Mouse (Mus musculus): ENCODE results near the gene Bbx. TPM values are rescaled to one million over a fixed set of nuclear protein-coding genes. Genes with fewer than 3 reads are reported as not detected.
A peak's percentile ranks its signal among the peaks of the same experiment; 100 is the strongest.

Bbx gene
- polyA plus RNA-seq, 1 experiment from 2014 or later: 37.5 TPM

GRCm38 (mm10) chr16:50383541-50383940 is 48.6 kb downstream of the Bbx start:
- no peak overlapping the region for H3K4me3 ChIP-seq (ENCODE audit: low read depth, low read length)
- no peak overlapping the region for H3K27ac ChIP-seq (replicated peaks; ENCODE audit: low read depth, low read length)
- DNase-seq (ENCODE audit: low spot score): no peak
- no peaks in the 10 kb centered on the region for H3K27me3 ChIP-seq (ENCODE audit: control insufficient read depth, insufficient read depth, low read length)
- peaks cover 6% of the 10 kb centered on the region; the same call in 1 of the 2 replicates for H3K4me1 ChIP-seq (ENCODE audit: control insufficient read depth, insufficient read depth, low read length)
- no peaks in the 10 kb centered on the region for H3K36me3 ChIP-seq (ENCODE audit: control insufficient read depth, insufficient read depth, low read length)
- H3K9me3 ChIP-seq (ENCODE audit: control insufficient read depth, low read length): no peaks in the 10 kb centered on the region
- no peak overlapping the region for H3K9ac ChIP-seq (ENCODE audit: low read length)
- ATAC-seq (ENCODE audit: insufficient number of reproducible peaks, low FRiP score, low TSS enrichment, low read depth): no peak
- no peak overlapping the region for H3K4me2 ChIP-seq (ENCODE audit: low read depth, severe bottlenecking)
- 88% methylated on average over 8 of the region's 8 CpGs for WGBS

- Histone ChIP-seq H3K4me3 (ENCODE audit: low read depth, low read length) (no peak overlapping the region), H3K9ac (ENCODE audit: low read length) (no peak overlapping the region)
- DNase-seq (ENCODE audit: low spot score): no peak
Measured at GRCm38 (mm10) chr16:50381351-50381746, 50.8 kb downstream of the Bbx start.

DNA sequence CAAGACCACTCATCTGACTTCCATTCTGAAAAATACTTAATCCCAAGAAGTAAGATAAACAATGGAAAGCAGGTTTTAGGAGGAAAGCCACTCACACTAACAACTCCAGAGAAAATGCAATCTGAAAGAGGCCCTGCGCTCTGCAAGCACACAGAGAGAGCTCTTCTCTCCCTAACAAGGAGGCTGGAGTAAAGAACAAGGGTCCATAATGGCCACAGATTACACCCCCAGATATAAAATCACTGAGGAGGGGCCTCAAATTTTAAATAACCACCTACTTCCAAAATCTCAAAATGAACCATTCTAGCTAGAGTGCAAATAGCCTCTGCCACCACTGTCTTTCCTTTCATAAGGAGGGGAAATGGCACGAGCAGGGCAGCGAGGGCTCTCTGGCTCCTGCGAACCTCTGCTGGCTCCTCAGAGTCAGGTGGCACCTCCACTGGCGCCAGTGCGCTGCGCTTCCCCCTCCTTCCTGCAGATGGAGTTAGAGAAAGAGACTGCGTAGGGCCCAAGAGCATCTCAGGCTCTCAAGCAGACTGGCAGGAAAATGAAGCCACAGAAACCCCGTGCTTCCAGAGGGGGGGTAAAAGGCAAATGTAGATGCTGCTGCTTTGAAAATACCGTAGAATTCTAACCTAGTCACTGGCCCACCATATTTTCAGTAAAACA is 51.4 kb downstream of the Bbx start:
- Histone ChIP-seq H3K9me3 (ENCODE audit: control insufficient read depth, low read length) (no peaks in the 10 kb centered on the region), H3K4me2 (ENCODE audit: low read depth, severe bottlenecking) (peak overlapping the region; percentile 1; the same call in 1 of the 2 replicates), H3K27me3 (ENCODE audit: control insufficient read depth, insufficient read depth, low read length) (no peaks in the 10 kb centered on the region), H3K4me1 (ENCODE audit: control insufficient read depth, insufficient read depth, low read length) (peaks cover 6% of the 10 kb centered on the region; the same call in 1 of the 2 replicates), H3K27ac (replicated peaks; ENCODE audit: low read depth, low read length) (no peak overlapping the region), H3K36me3 (ENCODE audit: control insufficient read depth, insufficient read depth, low read length) (no peaks in the 10 kb centered on the region), H3K4me3 (ENCODE audit: low read depth, low read length) (no peak overlapping the region), H3K9ac (ENCODE audit: low read length) (no peak overlapping the region)
- peak; percentile 75 for DNase-seq (ENCODE audit: low spot score)
- WGBS: 38% methylated on average over 10 of the region's 10 CpGs
- ATAC-seq (ENCODE audit: insufficient number of reproducible peaks, low FRiP score, low TSS enrichment, low read depth): no peak

More at GRCm38 (mm10) chr16:50381351-50381746, 50.8 kb downstream of the Bbx start:
- no peaks in the 10 kb centered on the region for H3K9me3 ChIP-seq (ENCODE audit: control insufficient read depth, low read length)
- H3K27ac ChIP-seq (replicated peaks; ENCODE audit: low read depth, low read length): no peak overlapping the region
- H3K36me3 ChIP-seq (ENCODE audit: control insufficient read depth, insufficient read depth, low read length): no peaks in the 10 kb centered on the region
- no peak for ATAC-seq (ENCODE audit: insufficient number of reproducible peaks, low FRiP score, low TSS enrichment, low read depth)
- 35% methylated on average over 7 of the region's 7 CpGs for WGBS
- peak overlapping the region; percentile 1; the same call in 1 of the 2 replicates for H3K4me2 ChIP-seq (ENCODE audit: low read depth, severe bottlenecking)
- no peaks in the 10 kb centered on the region for H3K27me3 ChIP-seq (ENCODE audit: control insufficient read depth, insufficient read depth, low read length)
- peaks cover 6% of the 10 kb centered on the region; the same call in 1 of the 2 replicates for H3K4me1 ChIP-seq (ENCODE audit: control insufficient read depth, insufficient read depth, low read length)

DNA sequence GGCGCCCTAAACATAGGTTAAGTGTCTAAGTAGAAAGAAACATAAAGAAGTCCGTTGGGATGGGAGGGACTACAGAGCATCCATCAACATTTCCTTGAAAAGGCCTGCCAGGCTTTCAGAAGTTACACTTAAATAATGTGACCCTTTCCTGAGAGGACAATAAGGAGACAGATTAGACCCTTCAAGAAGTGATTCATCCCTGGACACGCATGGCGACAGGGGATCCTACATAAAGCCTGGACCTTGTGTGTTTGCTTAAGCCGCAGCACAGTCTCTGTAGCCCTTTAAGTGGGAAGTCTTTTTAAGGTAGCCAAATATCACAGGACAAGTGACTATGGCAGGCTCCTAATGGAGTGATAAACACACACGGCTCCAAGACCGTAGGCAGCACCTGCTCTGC is 52.0 kb downstream of the Bbx start:
- WGBS: 58% methylated on average over 7 of the region's 7 CpGs
- DNase-seq (ENCODE audit: low spot score) (no peak), ATAC-seq (ENCODE audit: insufficient number of reproducible peaks, low FRiP score, low TSS enrichment, low read depth) (no peak)
- H3K36me3 ChIP-seq (ENCODE audit: control insufficient read depth, insufficient read depth, low read length): no peaks in the 10 kb centered on the region
- H3K4me3 ChIP-seq (ENCODE audit: low read depth, low read length): no peak overlapping the region
- no peaks in the 10 kb centered on the region for H3K9me3 ChIP-seq (ENCODE audit: control insufficient read depth, low read length)
- peaks cover 6% of the 10 kb centered on the region; the same call in 1 of the 2 replicates for H3K4me1 ChIP-seq (ENCODE audit: control insufficient read depth, insufficient read depth, low read length)
- no peak overlapping the region for H3K9ac ChIP-seq (ENCODE audit: low read length)
- no peaks in the 10 kb centered on the region for H3K27me3 ChIP-seq (ENCODE audit: control insufficient read depth, insufficient read depth, low read length)
- no peak overlapping the region for H3K27ac ChIP-seq (replicated peaks; ENCODE audit: low read depth, low read length)
- H3K4me2 ChIP-seq (ENCODE audit: low read depth, severe bottlenecking): no peak overlapping the region

GRCm38 (mm10) chr16:50374611-50375010 is 57.6 kb downstream of the Bbx start:
- Histone ChIP-seq H3K27me3 (ENCODE audit: control insufficient read depth, insufficient read depth, low read length) (no peaks in the 10 kb centered on the region), H3K4me2 (ENCODE audit: low read depth, severe bottlenecking) (no peak overlapping the region), H3K4me3 (ENCODE audit: low read depth, low read length) (no peak overlapping the region), H3K9ac (ENCODE audit: low read length) (no peak overlapping the region), H3K27ac (replicated peaks; ENCODE audit: low read depth, low read length) (no peak overlapping the region), H3K9me3 (ENCODE audit: control insufficient read depth, low read length) (no peaks in the 10 kb centered on the region), H3K36me3 (ENCODE audit: control insufficient read depth, insufficient read depth, low read length) (no peaks in the 10 kb centered on the region), H3K4me1 (ENCODE audit: control insufficient read depth, insufficient read depth, low read length) (no peaks in the 10 kb centered on the region)
- DNase-seq (ENCODE audit: low spot score) (peak; percentile 44), ATAC-seq (ENCODE audit: insufficient number of reproducible peaks, low FRiP score, low TSS enrichment, low read depth) (no peak)
- 90% methylated on average over 3 of the region's 3 CpGs for WGBS

GRCm38 (mm10) chr16:50373685-50374084 is 58.5 kb downstream of the Bbx start:
- H3K4me3 ChIP-seq (ENCODE audit: low read depth, low read length): no peak overlapping the region
- no peak for ATAC-seq (ENCODE audit: insufficient number of reproducible peaks, low FRiP score, low TSS enrichment, low read depth)
- H3K27ac ChIP-seq (replicated peaks; ENCODE audit: low read depth, low read length): no peak overlapping the region
- no peaks in the 10 kb centered on the region for H3K9me3 ChIP-seq (ENCODE audit: control insufficient read depth, low read length)
- no peak overlapping the region for H3K9ac ChIP-seq (ENCODE audit: low read length)
- DNase-seq (ENCODE audit: low spot score): no peak
- no peaks in the 10 kb centered on the region for H3K36me3 ChIP-seq (ENCODE audit: control insufficient read depth, insufficient read depth, low read length)
- no peak overlapping the region for H3K4me2 ChIP-seq (ENCODE audit: low read depth, severe bottlenecking)
- no peaks in the 10 kb centered on the region for H3K4me1 ChIP-seq (ENCODE audit: control insufficient read depth, insufficient read depth, low read length)
- H3K27me3 ChIP-seq (ENCODE audit: control insufficient read depth, insufficient read depth, low read length): no peaks in the 10 kb centered on the region
- WGBS: 47% methylated on average over 5 of the region's 5 CpGs

DNA sequence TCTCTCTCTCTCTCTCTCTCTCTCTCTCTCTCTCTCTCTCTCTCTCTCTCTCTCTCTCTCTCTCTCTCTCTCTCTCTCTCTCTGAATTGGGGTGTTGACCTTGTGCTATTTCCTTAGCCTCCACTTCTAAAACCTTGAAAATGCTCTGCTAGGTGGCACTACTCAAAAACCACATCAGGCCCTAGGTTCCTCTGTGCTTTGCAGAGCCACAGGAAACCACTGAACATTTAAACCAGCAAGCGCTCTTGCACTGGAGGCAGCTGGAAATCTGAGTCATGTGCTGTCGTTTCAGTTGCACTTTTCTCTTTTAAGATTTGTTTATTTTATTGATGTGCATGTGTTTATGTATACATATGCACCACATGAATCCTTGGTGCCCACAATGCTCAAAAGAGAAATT is 59.6 kb downstream of the Bbx start:
- ATAC-seq (ENCODE audit: insufficient number of reproducible peaks, low FRiP score, low TSS enrichment, low read depth): no peak
- H3K9ac ChIP-seq (ENCODE audit: low read length): no peak overlapping the region
- no peaks in the 10 kb centered on the region for H3K27me3 ChIP-seq (ENCODE audit: control insufficient read depth, insufficient read depth, low read length)
- H3K4me3 ChIP-seq (ENCODE audit: low read depth, low read length): no peak overlapping the region
- H3K4me2 ChIP-seq (ENCODE audit: low read depth, severe bottlenecking): no peak overlapping the region
- DNase-seq (ENCODE audit: low spot score): no peak
- no peak overlapping the region for H3K27ac ChIP-seq (replicated peaks; ENCODE audit: low read depth, low read length)
- no peaks in the 10 kb centered on the region for H3K9me3 ChIP-seq (ENCODE audit: control insufficient read depth, low read length)
- H3K4me1 ChIP-seq (ENCODE audit: control insufficient read depth, insufficient read depth, low read length): no peaks in the 10 kb centered on the region
- 67% methylated on average over 2 of the region's 2 CpGs for WGBS
- no peaks in the 10 kb centered on the region for H3K36me3 ChIP-seq (ENCODE audit: control insufficient read depth, insufficient read depth, low read length)

DNA sequence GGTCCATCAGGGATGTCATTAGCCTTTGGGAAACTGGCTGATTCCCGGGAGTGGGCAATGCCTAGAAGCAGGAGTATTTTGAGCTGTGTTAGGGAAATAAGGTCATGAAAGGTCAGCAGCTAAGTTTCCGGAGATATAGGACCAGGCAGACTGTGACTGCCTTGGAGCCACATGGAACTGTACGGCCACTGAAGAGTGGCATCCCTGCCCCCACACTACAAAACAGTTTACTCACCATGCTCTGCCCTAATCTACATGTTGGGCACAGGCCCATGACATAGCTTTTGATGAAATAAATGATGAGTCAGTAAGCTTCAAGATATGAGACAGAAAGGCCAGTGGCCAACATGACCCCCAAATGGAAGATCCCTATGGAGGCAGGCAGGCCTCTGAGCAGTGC is 60.7 kb downstream of the Bbx start:
- no peaks in the 10 kb centered on the region for H3K36me3 ChIP-seq (ENCODE audit: control insufficient read depth, insufficient read depth, low read length)
- no peak for DNase-seq (ENCODE audit: low spot score)
- H3K9ac ChIP-seq (ENCODE audit: low read length): no peak overlapping the region
- no peak overlapping the region for H3K4me3 ChIP-seq (ENCODE audit: low read depth, low read length)
- no peaks in the 10 kb centered on the region for H3K9me3 ChIP-seq (ENCODE audit: control insufficient read depth, low read length)
- H3K27me3 ChIP-seq (ENCODE audit: control insufficient read depth, insufficient read depth, low read length): no peaks in the 10 kb centered on the region
- no peak overlapping the region for H3K27ac ChIP-seq (replicated peaks; ENCODE audit: low read depth, low read length)
- 24% methylated on average over 3 of the region's 3 CpGs for WGBS
- ATAC-seq (ENCODE audit: insufficient number of reproducible peaks, low FRiP score, low TSS enrichment, low read depth): no peak
- no peak overlapping the region for H3K4me2 ChIP-seq (ENCODE audit: low read depth, severe bottlenecking)
- H3K4me1 ChIP-seq (ENCODE audit: control insufficient read depth, insufficient read depth, low read length): no peaks in the 10 kb centered on the region

GRCm38 (mm10) chr16:50370423-50370822 is 61.8 kb downstream of the Bbx start:
- H3K4me2 ChIP-seq (ENCODE audit: low read depth, severe bottlenecking): no peak overlapping the region
- H3K9me3 ChIP-seq (ENCODE audit: control insufficient read depth, low read length): no peaks in the 10 kb centered on the region
- DNase-seq (ENCODE audit: low spot score): no peak
- H3K4me3 ChIP-seq (ENCODE audit: low read depth, low read length): no peak overlapping the region
- no peaks in the 10 kb centered on the region for H3K36me3 ChIP-seq (ENCODE audit: control insufficient read depth, insufficient read depth, low read length)
- no peaks in the 10 kb centered on the region for H3K4me1 ChIP-seq (ENCODE audit: control insufficient read depth, insufficient read depth, low read length)
- H3K9ac ChIP-seq (ENCODE audit: low read length): no peak overlapping the region
- no peak for ATAC-seq (ENCODE audit: insufficient number of reproducible peaks, low FRiP score, low TSS enrichment, low read depth)
- 94% methylated on average over 2 of the region's 2 CpGs for WGBS
- H3K27me3 ChIP-seq (ENCODE audit: control insufficient read depth, insufficient read depth, low read length): no peaks in the 10 kb centered on the region
- H3K27ac ChIP-seq (replicated peaks; ENCODE audit: low read depth, low read length): no peak overlapping the region
